Mouse (Mus musculus) liver, postnatal 0 days (tissue): ENCODE results near the gene Slc34a1. TPM values are rescaled to one million over a fixed set of nuclear protein-coding genes. Genes with fewer than 3 reads are reported as not detected.
A peak's percentile ranks its signal among the peaks of the same experiment; 100 is the strongest.

ENCODE experiments used
- ATAC-seq: fragments of 200-750 bp; cut with Nextera tagmentation; 2 replicates; pipeline ENCODE4 v1.8.0; 2017; ENCODE audit warnings: mild to moderate bottlenecking, moderate library complexity
- DNase-seq: peaks from one replicate; pipeline ENCODE4 v3.0.0-alpha.2; 2016
- H3K27ac ChIP-seq: fragments of 300-500 bp; sonication (generic); 2 replicates; pipeline ENCODE4 v1.5.1; 2014; ENCODE audit warnings: antibody characterized with exemption, moderate library complexity, mild to moderate bottlenecking, low read depth
- H3K27me3 ChIP-seq: fragments of 300-500 bp; sonication (generic); 2 replicates; pipeline ENCODE4 v1.6.1; 2014; ENCODE audit warnings: low read length, control low read depth, mixed read lengths; ENCODE audit not compliant: insufficient read depth
- H3K36me3 ChIP-seq: fragments of 300-500 bp; sonication (generic); replicated peaks from 2 replicates; pipeline ENCODE4 v1.6.1; 2014; ENCODE audit warnings: mild to moderate bottlenecking, control low read depth, low read length, moderate library complexity, mixed read lengths; ENCODE audit not compliant: insufficient read depth
- H3K4me1 ChIP-seq: fragments of 300-500 bp; sonication (generic); 2 replicates; pipeline ENCODE4 v1.6.1; 2014; ENCODE audit warnings: antibody characterized with exemption, mild to moderate bottlenecking, control low read depth; ENCODE audit not compliant: insufficient read depth
- H3K4me2 ChIP-seq: fragments of 300-500 bp; sonication (generic); 2 replicates; pipeline ENCODE4 v1.6.1; 2014; ENCODE audit warnings: low read depth, mild to moderate bottlenecking, low read length, moderate library complexity, mixed read lengths
- H3K4me3 ChIP-seq: fragments of 300-500 bp; sonication (generic); 2 replicates; pipeline ENCODE4 v1.5.1; 2014; ENCODE audit warnings: low read depth, low read length
- H3K9ac ChIP-seq: fragments of 300-500 bp; sonication (generic); replicated peaks from 2 replicates; pipeline ENCODE4 v1.6.1; 2014; ENCODE audit warnings: mild to moderate bottlenecking, moderate library complexity
- H3K9me3 ChIP-seq: fragments of 300-500 bp; sonication (generic); 2 replicates; pipeline ENCODE4 v1.6.1; 2016; ENCODE audit warnings: mild to moderate bottlenecking, control low read depth, low read length, mixed read lengths
- CTCF ChIP-seq: sonication (generic); IDR thresholded peaks from 2 replicates; pipeline ENCODE4 v1.5.1; 2016; ENCODE audit warnings: antibody characterized with exemption, low read depth
- EP300 ChIP-seq: IDR thresholded peaks from 2 replicates; pipeline ENCODE4 v1.6.1; 2016; ENCODE audit warnings: antibody characterized with exemption, low read depth, mild to moderate bottlenecking
- WGBS: fragments of 180-500 bp; shearing (Covaris S2); extraction: QIAGEN DNeasy Blood & Tissue Kit; methylation state at CpG from one replicate; pipeline ENCODE4 v1.1.7; 2014; ENCODE audit not compliant: insufficient replicate concordance; 5-methylcytosine and 5-hydroxymethylcytosine counted together
- polyA plus RNA-seq: library from polyadenylated mRNA; unstranded; fragments of >200 nt; fragmentation: Nextera tagmentation; extraction: Ambion mirVana; gene quantifications from 2 replicates; pipeline ENCODE4 v1.2.1, GENCODE M21; 2015

The Slc34a1 gene
- not detected in 2 replicates for polyA plus RNA-seq

GRCm38 (mm10) chr13:55398088-55398487, at the start of gene Slc34a1:
TSS of gene Slc34a1 (plus strand) at chr13:55398187.
- no peaks in the 10 kb centered on the region for H3K4me1 ChIP-seq
- no peak for TF ChIP-seq EP300
- TF ChIP-seq CTCF: no peak
- no peak within 1 kb of the TSS for H3K27ac ChIP-seq
- no peak within 1 kb of the TSS for H3K4me3 ChIP-seq
- no peak within 1 kb of the TSS for H3K4me2 ChIP-seq
- WGBS: 60% methylated on average over 1 of the region's 1 CpGs
- no peaks in the 10 kb centered on the region for H3K9me3 ChIP-seq
- ATAC-seq (no peak), DNase-seq (no peak)
- H3K9ac ChIP-seq: no peak within 1 kb of the TSS
- H3K27me3 ChIP-seq: peaks cover 4% of the 10 kb centered on the region; the same call in 1 of the 2 replicates
- no peaks in the 10 kb centered on the region for H3K36me3 ChIP-seq

- DNase-seq (no peak), ATAC-seq (no peak)
- Histone ChIP-seq H3K4me1 (peaks cover 20% of the 10 kb centered on the region), H3K9me3 (no peaks in the 10 kb centered on the region), H3K27me3 (no peaks in the 10 kb centered on the region), H3K27ac (peak overlapping the region; percentile 98), H3K4me2 (peak overlapping the region; percentile 86), H3K9ac (peak overlapping the region; percentile 98), H3K4me3 (peak overlapping the region; percentile 99), H3K36me3 (peaks cover 23% of the 10 kb centered on the region)
- TF ChIP-seq EP300: no peak
- no peak for TF ChIP-seq CTCF
Observed at GRCm38 (mm10) chr13:55361145-55361544, 36.8 kb upstream of the Slc34a1 start.

GRCm38 (mm10) chr13:55361974-55362452, 36.0 kb upstream of the Slc34a1 start:
- 1% methylated on average over 32 of the region's 32 CpGs for WGBS
- Histone ChIP-seq H3K9ac (peak overlapping the region; percentile 98), H3K4me1 (peaks cover 20% of the 10 kb centered on the region), H3K27me3 (no peaks in the 10 kb centered on the region), H3K36me3 (peaks cover 22% of the 10 kb centered on the region), H3K4me3 (peak overlapping the region; percentile 99), H3K4me2 (peak overlapping the region; percentile 86), H3K9me3 (no peaks in the 10 kb centered on the region), H3K27ac (peak overlapping the region; percentile 98)
- DNase-seq: no peak
- peak; percentile 20 for ATAC-seq
- TF ChIP-seq CTCF (no peak), EP300 (no peak)

GRCm38 (mm10) chr13:55362453-55363060, 35.4 kb upstream of the Slc34a1 start, which contains the start of gene Lman2:
TSS of gene Lman2 (minus strand) at chr13:55362783.
- Histone ChIP-seq H3K27me3 (no peaks in the 10 kb centered on the region), H3K4me3 (peak within 1 kb of the TSS; percentile 99), H3K27ac (peak within 1 kb of the TSS; percentile 98), H3K9me3 (no peaks in the 10 kb centered on the region), H3K4me1 (peaks cover 20% of the 10 kb centered on the region), H3K9ac (peak within 1 kb of the TSS; percentile 98), H3K36me3 (peaks cover 18% of the 10 kb centered on the region), H3K4me2 (peak within 1 kb of the TSS; percentile 86)
- WGBS: 0% methylated on average over 35 of the region's 35 CpGs
- ATAC-seq (peak; percentile 97), DNase-seq (peak; percentile 94)
- TF ChIP-seq CTCF: no peak
- TF ChIP-seq EP300: peak; percentile 55; the same call in 1 of the 2 replicates

DNA sequence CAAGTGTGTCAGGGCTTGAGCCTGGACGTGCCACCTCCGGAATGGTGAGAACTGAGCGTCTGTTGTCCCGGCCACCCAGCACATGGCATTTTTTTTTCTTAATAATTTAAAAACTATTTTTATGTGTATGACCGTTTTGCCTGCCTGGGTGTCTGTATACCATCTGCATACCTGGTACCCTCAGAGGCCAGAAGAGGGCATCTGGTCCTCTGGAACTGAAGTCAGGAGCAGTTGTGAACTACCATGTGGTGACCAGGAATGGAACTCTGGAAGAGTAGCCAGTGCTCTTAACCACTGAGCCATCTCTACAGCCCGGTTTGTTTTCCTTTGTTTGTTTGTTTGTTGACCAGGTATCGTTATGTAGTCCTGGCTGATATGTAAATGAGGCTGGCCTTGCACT, 29.6 kb upstream of the Slc34a1 start:
- Histone ChIP-seq H3K9ac (no peak overlapping the region), H3K27me3 (no peaks in the 10 kb centered on the region), H3K9me3 (no peaks in the 10 kb centered on the region), H3K4me3 (no peak overlapping the region), H3K36me3 (no peaks in the 10 kb centered on the region), H3K4me1 (peaks cover 41% of the 10 kb centered on the region), H3K4me2 (no peak overlapping the region), H3K27ac (no peak overlapping the region)
- DNase-seq: no peak
- TF ChIP-seq CTCF (peak; percentile 49), EP300 (no peak)
- 73% methylated on average over 7 of the region's 7 CpGs for WGBS
- ATAC-seq: no peak

GRCm38 (mm10) chr13:55369531-55370114, 28.4 kb upstream of the Slc34a1 start, which contains the start of gene Rgs14:
TSS of gene Rgs14 (plus strand) at chr13:55369732.
- TF ChIP-seq CTCF (0 out of 2 replicates have a peak, but pooled peaks have one; percentile 3), EP300 (no peak)
- Histone ChIP-seq H3K36me3 (no peaks in the 10 kb centered on the region), H3K9ac (peak within 1 kb of the TSS; percentile 68), H3K4me3 (peak within 1 kb of the TSS; percentile 56), H3K4me1 (peaks cover 48% of the 10 kb centered on the region), H3K27ac (peak within 1 kb of the TSS; percentile 78), H3K27me3 (no peaks in the 10 kb centered on the region), H3K4me2 (peak within 1 kb of the TSS; percentile 86), H3K9me3 (no peaks in the 10 kb centered on the region)
- peak; percentile 78 for DNase-seq
- peak; percentile 85 for ATAC-seq
- WGBS: 17% methylated on average over 13 of the region's 13 CpGs
